Mouse (Mus musculus) kidney, adult 2 months (tissue): Measurements from ENCODE around the gene Adamtsl2. TPM values are rescaled to one million over a fixed set of nuclear protein-coding genes. Genes with fewer than 3 reads are reported as not detected.

ENCODE experiments used
- DNase-seq: peaks from one replicate; pipeline ENCODE4 v3.0.0; 2021
- H3K27ac ChIP-seq: fragments of 200-500 bp; 2 replicates; pipeline ENCODE4 v1.5.1; 2012; ENCODE audit warnings: low read depth, low read length, control low read depth, inconsistent platforms; ENCODE audit not compliant: insufficient read depth
- H3K27me3 ChIP-seq: fragments of 200-500 bp; replicated peaks from 2 replicates; pipeline ENCODE4 v1.6.1; 2012; ENCODE audit warnings: mild to moderate bottlenecking, moderate library complexity, low read length, inconsistent platforms; ENCODE audit not compliant: control insufficient read depth, insufficient read depth
- H3K36me3 ChIP-seq: fragments of 200-500 bp; 2 replicates; pipeline ENCODE4 v1.6.1; 2012; ENCODE audit warnings: mild to moderate bottlenecking, moderate library complexity, low read length, inconsistent platforms; ENCODE audit not compliant: control insufficient read depth, insufficient read depth
- H3K4me1 ChIP-seq: fragments of 200-500 bp; 2 replicates; pipeline ENCODE4 v1.6.1; 2011; ENCODE audit warnings: low read length; ENCODE audit not compliant: control insufficient read depth, insufficient read depth
- H3K4me3 ChIP-seq: fragments of 200-500 bp; 2 replicates; pipeline ENCODE4 v1.5.1; 2011; ENCODE audit warnings: mild to moderate bottlenecking, low read depth, low read length, control low read depth; ENCODE audit not compliant: insufficient read depth
- CTCF ChIP-seq: fragments of 200-500 bp; conservative IDR thresholded peaks from 2 replicates; pipeline ENCODE4 v1.5.1; 2011; ENCODE audit warnings: low read depth, mild to moderate bottlenecking, control low read depth, low read length, moderate library complexity, mixed read lengths; ENCODE audit not compliant: insufficient read depth, insufficient read length
- POLR2A ChIP-seq: fragments of 200-500 bp; IDR thresholded peaks from one replicate; pipeline ENCODE4 v1.6.1; 2011; ENCODE audit warnings: low read depth, low read length, control low read depth
- WGBS: fragments of 180-500 bp; shearing (Covaris S2); methylation state at CpG from one replicate; pipeline ENCODE4 v1.1.7; 2018; 5-methylcytosine and 5-hydroxymethylcytosine counted together
- polyA plus RNA-seq: library from polyadenylated mRNA; depleted of rRNA; stranded (reverse); fragments of >200 nt; gene quantifications from 2 replicates; pipeline ENCODE4 v1.2.3, GENCODE M21; 2012

The Adamtsl2 gene
- polyA plus RNA-seq, 1 experiment = 21.7 TPM

DNA sequence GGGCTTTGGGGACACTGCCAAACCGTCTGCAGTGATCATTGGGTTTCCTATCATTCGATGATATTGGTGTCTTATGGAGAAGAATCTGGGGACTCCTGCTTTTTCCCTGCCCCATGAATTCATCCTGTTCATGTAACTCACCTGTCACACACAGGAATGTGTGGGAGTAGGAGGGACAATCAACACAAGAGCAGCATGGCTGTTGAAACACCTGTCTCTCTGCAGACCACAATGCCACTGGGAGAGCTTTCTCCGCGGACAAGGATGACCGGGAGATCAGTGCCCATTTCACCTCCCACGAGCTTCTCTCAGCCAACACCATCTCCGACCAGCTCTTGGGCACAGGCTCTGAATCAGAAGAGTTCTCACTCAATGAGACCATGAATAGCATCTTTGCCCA, 16.0 kb downstream of the Adamtsl2 start:
- TF ChIP-seq CTCF = no peak
- no peak for TF ChIP-seq POLR2A
- no peaks in the 10 kb centered on the region for H3K4me1 ChIP-seq
- DNase-seq = no peak
- no peaks in the 10 kb centered on the region for H3K36me3 ChIP-seq
- no peaks in the 10 kb centered on the region for H3K27me3 ChIP-seq
- 89% methylated on average over 7 of the region's 7 CpGs for WGBS
- no peak overlapping the region for H3K27ac ChIP-seq
- H3K4me3 ChIP-seq = no peak overlapping the region

GRCm38 (mm10) chr2:27096341-27096981, 17.3 kb downstream of the Adamtsl2 start:
- Histone ChIP-seq H3K4me1 (no peaks in the 10 kb centered on the region), H3K27me3 (no peaks in the 10 kb centered on the region), H3K27ac (no peak overlapping the region; the same call in 1 of the 2 replicates), H3K36me3 (no peaks in the 10 kb centered on the region), H3K4me3 (no peak overlapping the region)
- DNase-seq = peak; percentile 71
- WGBS = 52% methylated on average over 13 of the region's 13 CpGs
- TF ChIP-seq POLR2A (no peak), CTCF (no peak)

GRCm38 (mm10) chr2:27097241-27097656, 18.1 kb downstream of the Adamtsl2 start:
- DNase-seq = no peak
- H3K4me1 ChIP-seq = no peaks in the 10 kb centered on the region
- H3K27ac ChIP-seq = no peak overlapping the region
- 51% methylated on average over 6 of the region's 6 CpGs for WGBS
- H3K27me3 ChIP-seq = no peaks in the 10 kb centered on the region
- TF ChIP-seq POLR2A = no peak
- TF ChIP-seq CTCF = no peak
- H3K4me3 ChIP-seq = no peak overlapping the region
- no peaks in the 10 kb centered on the region for H3K36me3 ChIP-seq

GRCm38 (mm10) chr2:27097776-27098175, 18.6 kb downstream of the Adamtsl2 start:
- DNase-seq = peak; percentile 76

DNA sequence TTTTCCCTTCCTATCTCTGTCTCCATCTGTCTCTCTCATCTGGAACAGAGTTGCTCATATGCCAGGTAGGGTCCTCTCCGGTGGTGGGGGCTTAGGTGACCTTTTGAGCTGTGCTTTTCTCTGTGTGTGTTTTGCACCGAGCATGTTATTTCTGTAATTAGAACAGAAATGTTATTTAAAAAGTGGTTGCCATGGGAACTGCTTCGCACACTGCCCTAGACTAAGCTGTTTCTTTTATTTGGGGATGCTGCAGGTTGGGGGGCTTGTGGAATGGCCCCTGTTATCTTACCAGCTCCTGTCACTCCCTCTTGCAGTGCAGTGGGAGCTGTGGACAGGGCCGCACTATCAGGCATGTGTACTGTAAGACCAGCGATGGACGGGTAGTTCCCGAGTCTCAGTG, 24.4 kb downstream of the Adamtsl2 start:
- no peaks in the 10 kb centered on the region for H3K4me1 ChIP-seq
- DNase-seq = no peak
- TF ChIP-seq POLR2A = no peak
- TF ChIP-seq CTCF = no peak
- H3K36me3 ChIP-seq = no peaks in the 10 kb centered on the region
- H3K27me3 ChIP-seq = no peaks in the 10 kb centered on the region
- H3K27ac ChIP-seq = no peak overlapping the region
- no peak overlapping the region for H3K4me3 ChIP-seq
- WGBS = 76% methylated on average over 7 of the region's 7 CpGs

More at GRCm38 (mm10) chr2:27097776-27098175, 18.6 kb downstream of the Adamtsl2 start:
- no peak overlapping the region for H3K27ac ChIP-seq
- no peak for TF ChIP-seq POLR2A
- no peaks in the 10 kb centered on the region for H3K36me3 ChIP-seq
- H3K27me3 ChIP-seq = no peaks in the 10 kb centered on the region
- no peak overlapping the region for H3K4me3 ChIP-seq
- WGBS = 23% methylated on average over 6 of the region's 6 CpGs
- H3K4me1 ChIP-seq = no peaks in the 10 kb centered on the region

GRCm38 (mm10) chr2:27106816-27107215, 27.6 kb downstream of the Adamtsl2 start:
- WGBS = 70% methylated on average over 3 of the region's 3 CpGs
- Histone ChIP-seq H3K4me1 (no peaks in the 10 kb centered on the region), H3K27me3 (no peaks in the 10 kb centered on the region), H3K4me3 (no peak overlapping the region), H3K36me3 (no peaks in the 10 kb centered on the region), H3K27ac (no peak overlapping the region)
- DNase-seq = no peak
- TF ChIP-seq POLR2A (no peak), CTCF (no peak)

GRCm38 (mm10) chr2:27108144-27108543, 29.0 kb downstream of the Adamtsl2 start:
- Histone ChIP-seq H3K27ac (no peak overlapping the region), H3K4me3 (no peak overlapping the region), H3K4me1 (no peaks in the 10 kb centered on the region), H3K27me3 (no peaks in the 10 kb centered on the region), H3K36me3 (no peaks in the 10 kb centered on the region)
- DNase-seq = no peak
- WGBS = 86% methylated on average over 2 of the region's 2 CpGs
- no peak for TF ChIP-seq POLR2A
